Mouse (Mus musculus): ENCODE measurements around the gene B230118H07Rik.

DNA sequence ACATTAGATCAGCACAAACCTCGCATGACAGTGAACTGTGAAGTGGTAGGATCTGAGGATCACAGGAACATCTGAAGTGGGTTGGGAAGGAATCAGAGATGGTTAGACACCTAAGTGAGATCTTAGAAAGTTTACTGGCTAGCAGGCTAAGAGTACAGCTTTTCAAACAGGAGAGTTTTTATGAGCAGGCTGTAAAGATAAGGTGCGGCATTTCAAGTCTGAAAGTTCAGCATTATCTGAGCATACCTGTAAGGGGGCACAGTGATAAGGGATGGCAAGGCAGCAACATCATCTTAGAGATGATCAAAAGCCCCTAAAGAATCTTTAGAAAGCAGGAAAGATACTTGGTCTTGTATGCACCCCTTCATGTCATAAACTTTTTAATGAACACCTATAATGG is 81.8 kb downstream of the B230118H07Rik start:
- TF ChIP-seq CTCF (IDR thresholded peaks at IDR 0.05; ENCODE audit: extremely low read depth, insufficient read depth, low read length) (no peak), POLR2A (IDR thresholded peaks at IDR 0.05; ENCODE audit: extremely low read depth, insufficient read depth, low read length) (no peak)
